Mouse (Mus musculus): ENCODE data around the gene Krtap27-1. TPM values are rescaled to one million over a fixed set of nuclear protein-coding genes. Genes with fewer than 3 reads are reported as not detected.

Krtap27-1 gene
- total RNA-seq, 1 experiment: not detected

DNA sequence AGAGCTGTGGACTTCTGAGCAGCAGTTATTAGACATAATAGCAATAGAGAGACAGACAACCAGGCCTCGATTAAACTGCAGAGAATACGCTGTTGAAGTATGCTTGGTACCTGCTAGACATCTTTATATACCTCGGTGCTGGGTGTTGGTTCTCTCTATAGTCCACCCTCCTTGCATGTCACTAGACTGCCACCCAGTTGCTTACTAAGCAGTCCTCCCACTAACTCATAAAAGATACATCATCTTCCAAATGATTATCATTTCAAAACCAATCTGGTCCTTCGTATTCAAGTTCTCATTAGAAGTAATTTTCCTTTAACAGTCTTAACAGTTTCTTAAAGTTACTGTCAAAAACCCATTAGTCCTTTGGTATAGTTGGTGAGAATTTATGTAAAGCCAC, 43.9 kb downstream of the Krtap27-1 start, which contains the start of gene 2310079G19Rik:
2310079G19Rik (minus strand) TSS at position 101 of the 400 bp plus-strand sequence.
- no peak for TF ChIP-seq HCFC1 (IDR thresholded peaks at IDR 0.05; ENCODE audit: borderline replicate concordance, insufficient read depth, low read length)
- no peak for TF ChIP-seq MAFK (IDR thresholded peaks at IDR 0.05; ENCODE audit: insufficient read depth, low read depth, low read length)
- TF ChIP-seq ZC3H11A (IDR thresholded peaks at IDR 0.05; ENCODE audit: borderline replicate concordance, low read depth, low read length): no peak
- TF ChIP-seq ZNF384 (IDR thresholded peaks at IDR 0.05; ENCODE audit: low read depth, low read length): no peak
- no peak for TF ChIP-seq CHD2 (IDR thresholded peaks at IDR 0.05; ENCODE audit: low read depth, low read length)
- in situ Hi-C loops (cut with MboI; ENCODE audit: low sequenced_read_pairs in 2 of 2, unreplicated experiment in 2 of 2): no loop called here

More for the DNA sequence above, 43.9 kb downstream of the Krtap27-1 start, which contains the start of gene 2310079G19Rik:
- Histone ChIP-seq H3K36me3 (ENCODE audit: control insufficient read depth, insufficient read depth, low read length, poor library complexity, severe bottlenecking) (no peaks in the 10 kb centered on the region), H3K4me1 (ENCODE audit: control insufficient read depth in 2 of 2, insufficient read depth in 2 of 2, low read length in 2 of 2, poor library complexity in 1 of 2) (no peaks in the 10 kb centered on the region), H3K9me3 (ENCODE audit: control insufficient read depth, insufficient read depth, low read depth, low read length) (no peaks in the 10 kb centered on the region), H3K4me3 (ENCODE audit: insufficient read depth in 1 of 2, low read depth in 1 of 2, low read length in 2 of 2, poor library complexity in 1 of 2, severe bottlenecking in 1 of 2) (no peak within 1 kb of the TSS), H3K9ac (ENCODE audit: insufficient read depth, low read depth, low read length, poor library complexity, severe bottlenecking) (no peak within 1 kb of the TSS), H3K27ac (ENCODE audit: insufficient read depth, low read depth, low read length, poor library complexity, severe bottlenecking) (no peak within 1 kb of the TSS)
- no peak for DNase-seq (ENCODE audit: low read depth, low spot score)

Other genes starting within 250 kb of the Krtap27-1 start
- not detected in 2 replicates for gene Cldn17, start 164.7 kb downstream of the Krtap27-1 start, total RNA-seq (2012; rRNA removed)
- gene Cldn8, start 108.5 kb downstream of the Krtap27-1 start, total RNA-seq (2012; rRNA removed): 0.09 TPM in 1 of 2 replicates, not detected in the other
- not detected in 2 replicates for gene Krtap24-1, start 59.4 kb downstream of the Krtap27-1 start, total RNA-seq (2012; rRNA removed)
- gene 2310079G19Rik, start 44.0 kb downstream of the Krtap27-1 start, total RNA-seq (2012; rRNA removed): not detected in 2 replicates
- gene Krtap26-1, start 23.9 kb downstream of the Krtap27-1 start, total RNA-seq (2012; rRNA removed): not detected in 2 replicates
- not detected in 2 replicates for gene 2310061N02Rik, start 36.3 kb upstream of the Krtap27-1 start, total RNA-seq (2012; rRNA removed)
- not detected in 2 replicates for gene Krtap13-1, start 57.2 kb upstream of the Krtap27-1 start, total RNA-seq (2012; rRNA removed)
- not detected in 2 replicates for gene Krtap13, start 80.0 kb upstream of the Krtap27-1 start, total RNA-seq (2012; rRNA removed)
- gene 2310034C09Rik, start 87.2 kb upstream of the Krtap27-1 start, total RNA-seq (2012; rRNA removed): not detected in 2 replicates
- gene 2310057N15Rik, start 102.5 kb upstream of the Krtap27-1 start, total RNA-seq (2012; rRNA removed): not detected in 2 replicates
- gene Gm5965, start 106.2 kb upstream of the Krtap27-1 start, total RNA-seq (2012; rRNA removed): not detected in 2 replicates
- not detected in 2 replicates for gene Gm20741, start 140.5 kb upstream of the Krtap27-1 start, total RNA-seq (2012; rRNA removed)
- not detected in 2 replicates for gene Krtap15, start 148.5 kb upstream of the Krtap27-1 start, total RNA-seq (2012; rRNA removed)
- not detected in 2 replicates for gene Krtap14, start 154.5 kb upstream of the Krtap27-1 start, total RNA-seq (2012; rRNA removed)
- gene Krtap19-1, start 197.7 kb upstream of the Krtap27-1 start, total RNA-seq (2012; rRNA removed): not detected in 2 replicates
- gene Krtap19-2, start 202.6 kb upstream of the Krtap27-1 start, total RNA-seq (2012; rRNA removed): not detected in 2 replicates
- not detected in 2 replicates for gene Krtap19-3, start 206.4 kb upstream of the Krtap27-1 start, total RNA-seq (2012; rRNA removed)
- not detected in 2 replicates for gene Krtap19-4, start 213.4 kb upstream of the Krtap27-1 start, total RNA-seq (2012; rRNA removed)
- not detected in 2 replicates for gene Krtap19-5, start 224.8 kb upstream of the Krtap27-1 start, total RNA-seq (2012; rRNA removed)

All from ES-E14 (cell line).